Mouse (Mus musculus) right cerebral cortex, postnatal 10 days (tissue): ENCODE measurements around the gene Zcwpw1.
A peak's percentile ranks its signal among the peaks of the same experiment; 100 is the strongest.

Experiments used
- DNase-seq, 2 experiments: peaks; one replicate each; pipeline ENCODE4 v3.0.0; 2021; ENCODE audit warnings: low spot score in 2 of 2

Gene Zcwpw1

DNA sequence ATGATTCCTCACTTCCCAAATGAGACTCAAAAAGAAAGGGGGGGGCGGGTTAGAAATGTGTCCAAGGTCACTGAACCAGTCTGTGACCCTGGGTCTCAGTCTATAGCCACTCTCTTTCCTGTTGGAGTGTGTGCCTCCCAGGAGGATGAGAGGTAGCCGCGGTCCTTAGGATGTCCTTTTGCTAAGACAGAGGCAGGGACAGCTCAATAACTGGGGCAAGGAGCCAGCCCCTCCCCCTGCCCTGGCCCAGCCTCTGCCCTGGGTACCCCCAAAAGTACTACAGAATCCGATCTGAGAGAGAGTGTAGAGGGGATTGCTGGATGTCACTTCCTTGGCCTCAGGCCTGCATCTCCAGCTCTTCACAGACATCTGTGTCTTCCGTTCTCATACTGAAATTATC is 32.2 kb upstream of the Zcwpw1 start:
- no peak for DNase-seq

DNA sequence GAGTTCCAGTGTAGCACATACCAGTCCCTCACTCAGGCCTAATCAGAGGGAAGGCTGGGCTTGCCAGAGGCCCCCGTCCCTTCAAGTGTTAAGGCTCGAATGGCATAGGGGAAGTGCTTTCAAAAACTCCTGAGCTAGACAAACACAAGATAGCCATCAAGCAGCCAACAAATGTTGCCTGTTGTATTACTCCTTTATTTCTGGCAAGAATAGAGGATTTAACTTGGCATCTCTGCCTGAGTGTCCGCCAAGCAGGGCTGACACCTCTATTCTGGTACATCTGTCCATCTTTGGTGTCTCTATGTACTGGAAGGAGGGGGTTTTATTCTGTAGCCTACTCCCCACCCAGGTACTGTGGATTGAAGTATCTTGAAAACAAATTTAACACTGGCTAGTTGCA is 31.5 kb upstream of the Zcwpw1 start:
- no peak for DNase-seq

GRCm38 (mm10) chr5:137756882-137757661 is 30.5 kb upstream of the Zcwpw1 start:
- DNase-seq: peak; percentile 90 to 92

- peak; percentile 94 for DNase-seq
Observed at GRCm38 (mm10) chr5:137757887-137758286, 29.7 kb upstream of the Zcwpw1 start.

DNA sequence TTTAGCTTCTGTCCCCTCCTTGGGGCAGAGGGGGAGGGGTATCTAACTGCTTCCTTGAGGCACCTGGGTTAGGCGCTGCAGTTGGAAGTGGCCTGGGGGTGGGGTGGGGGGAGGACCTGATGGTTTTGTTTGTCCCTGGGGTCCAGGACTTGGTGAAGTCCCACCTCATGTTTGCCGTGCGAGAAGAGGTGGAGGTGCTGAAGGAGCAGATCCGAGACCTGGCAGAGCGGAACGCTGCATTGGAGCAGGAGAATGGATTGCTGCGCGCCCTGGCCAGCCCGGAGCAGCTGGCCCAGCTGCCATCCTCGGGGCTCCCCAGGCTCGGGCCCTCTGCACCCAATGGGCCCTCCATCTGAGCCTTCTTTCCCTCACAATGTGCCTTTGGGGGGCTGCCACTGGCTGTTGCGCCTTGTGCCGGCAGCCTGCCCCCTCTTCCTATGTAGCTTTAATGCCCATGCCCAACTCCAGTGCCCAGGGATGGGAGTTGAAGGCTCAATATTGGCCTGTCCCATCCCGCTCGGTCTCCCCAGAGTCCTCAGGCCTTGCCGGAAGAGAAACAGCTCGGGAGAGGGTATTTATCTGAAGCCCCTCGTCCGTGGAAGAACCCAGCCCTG is 28.6 kb upstream of the Zcwpw1 start:
- no peak for DNase-seq

DNA sequence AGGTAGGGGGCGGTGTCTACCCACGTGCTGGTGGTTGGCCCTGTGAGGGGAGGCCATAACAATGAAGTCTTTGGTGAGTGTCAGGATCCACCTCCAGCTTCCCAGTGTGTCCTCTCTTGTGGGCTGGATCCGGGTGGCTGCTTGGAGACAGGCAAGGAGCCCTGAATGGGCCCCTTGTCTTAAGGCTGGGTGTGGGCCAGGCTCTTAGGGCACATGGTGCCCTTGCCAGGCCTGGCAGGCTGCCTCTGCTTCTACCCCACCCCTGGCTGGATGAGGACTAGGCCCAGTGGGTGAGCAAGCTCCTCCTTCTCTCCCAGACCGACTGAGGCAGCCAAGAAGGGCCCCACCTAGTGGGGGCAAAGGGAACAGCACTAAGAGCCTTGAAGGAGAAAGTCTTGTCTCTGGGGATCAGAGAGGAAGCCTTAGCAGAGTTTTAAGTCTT is 27.6 kb upstream of the Zcwpw1 start:
- DNase-seq: peak; percentile 94

- no peak for DNase-seq
Observed at GRCm38 (mm10) chr5:137764609-137765340, 22.8 kb upstream of the Zcwpw1 start.

DNA sequence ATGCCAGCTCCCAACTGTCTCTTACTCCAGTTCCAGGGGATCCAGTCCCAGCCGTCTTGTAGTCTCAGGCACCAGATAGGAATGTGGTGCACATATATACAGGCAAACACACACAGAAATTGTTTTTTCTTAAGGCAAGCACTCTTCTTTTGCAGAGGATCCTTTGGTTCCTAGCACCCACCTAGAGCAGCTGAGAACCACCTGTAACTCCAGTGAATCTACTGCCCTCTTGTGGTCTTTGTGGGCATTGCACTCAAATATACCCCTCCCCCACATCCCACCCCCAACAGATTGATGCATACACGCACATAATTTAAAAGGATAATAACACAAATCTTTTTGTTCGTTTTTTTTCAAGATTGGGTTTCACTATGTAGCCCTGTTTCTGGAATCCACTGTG is 21.3 kb upstream of the Zcwpw1 start:
- no peak for DNase-seq

GRCm38 (mm10) chr5:137768475-137768874 is 19.1 kb upstream of the Zcwpw1 start:
- no peak for DNase-seq

DNA sequence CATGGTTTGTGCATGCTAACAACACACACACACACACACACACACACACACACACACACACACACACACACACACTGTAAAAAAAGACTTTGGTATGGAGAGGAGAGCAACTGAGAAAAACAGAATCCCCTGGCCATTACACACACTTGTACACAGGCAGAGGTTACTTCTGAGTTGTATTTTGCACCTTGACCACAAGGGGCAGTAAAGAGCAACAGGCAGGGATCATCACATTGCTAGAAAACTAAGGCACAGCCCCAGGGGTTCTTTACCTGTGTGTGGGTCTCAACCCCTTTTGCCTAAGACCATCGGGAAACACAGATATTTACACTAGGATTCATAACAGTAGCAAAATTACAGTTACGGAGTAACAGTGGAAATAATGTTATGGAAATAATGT is 16.9 kb upstream of the Zcwpw1 start:
- no peak for DNase-seq

DNA sequence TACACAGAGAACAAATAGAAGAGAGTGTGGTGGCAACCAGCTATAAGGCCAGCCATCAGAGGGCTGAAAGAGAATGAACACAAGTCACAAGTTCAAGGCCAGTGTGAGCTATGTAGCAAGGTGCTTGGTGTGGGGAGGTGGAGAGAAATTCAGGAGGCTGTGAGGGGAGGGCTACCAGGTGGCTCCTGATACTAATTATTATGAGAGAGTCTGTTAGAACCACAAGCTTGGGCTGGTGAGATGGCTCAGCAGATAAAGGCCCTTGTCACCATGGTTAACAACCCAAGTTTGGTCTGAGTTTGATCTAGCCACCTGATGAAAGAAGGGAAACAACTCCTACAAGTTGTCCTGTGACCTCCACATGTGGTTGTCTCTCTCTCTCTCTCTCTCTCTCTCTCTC is 14.8 kb upstream of the Zcwpw1 start:
- DNase-seq: no peak

GRCm38 (mm10) chr5:137775587-137776290 is 11.9 kb upstream of the Zcwpw1 start:
- no peak for DNase-seq

- no peak for DNase-seq
Observed at GRCm38 (mm10) chr5:137776408-137776918, 11.1 kb upstream of the Zcwpw1 start.

DNA sequence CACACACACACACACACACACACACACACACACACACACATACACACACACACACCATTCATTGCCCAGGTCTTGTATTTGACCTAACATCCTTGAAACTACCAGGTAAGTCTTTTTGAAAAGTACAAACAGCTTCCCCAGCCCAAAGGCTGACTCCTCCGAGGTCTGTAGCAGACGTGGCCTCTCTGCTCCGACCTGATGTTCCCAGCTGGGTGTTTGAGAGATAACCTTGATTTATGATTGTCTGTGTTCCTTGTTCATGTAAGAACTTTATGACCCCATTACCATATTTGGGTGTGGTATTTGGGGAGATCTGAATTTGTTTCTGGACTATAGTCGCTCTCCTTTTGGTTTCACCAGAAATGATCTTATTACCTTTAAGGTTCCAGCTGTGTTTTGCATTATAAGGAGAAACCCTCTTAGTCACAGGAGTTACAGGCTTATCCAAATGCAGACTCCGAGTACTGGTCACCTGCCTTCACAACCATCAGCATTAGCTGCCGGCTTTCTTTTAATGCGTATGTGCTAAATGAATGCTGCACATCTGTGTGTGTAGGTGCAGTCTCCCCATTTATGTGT is 10.2 kb upstream of the Zcwpw1 start:
- DNase-seq: no peak

DNA sequence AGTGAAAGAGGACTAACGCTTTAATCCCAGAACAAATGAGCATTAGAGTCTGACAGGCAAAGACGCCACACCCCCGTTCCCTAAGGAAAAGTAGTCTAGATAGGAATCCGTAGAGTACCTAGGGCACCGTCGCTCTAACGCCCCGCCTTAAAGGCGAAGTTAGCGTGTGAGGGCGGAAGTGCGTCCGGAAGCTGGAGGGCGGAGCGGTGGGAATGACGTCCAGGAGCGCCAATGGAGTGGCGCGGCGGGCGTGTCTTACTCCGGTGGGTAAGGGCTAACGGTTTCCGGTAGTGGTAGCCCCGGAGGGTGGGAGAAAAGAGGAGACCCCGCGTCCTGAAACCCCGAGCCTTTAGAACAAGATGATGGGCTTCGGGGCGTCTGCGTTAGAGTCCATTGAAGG is 9.0 kb upstream of the Zcwpw1 start, which contains the start of gene Ppp1r35:
TSS of gene Ppp1r35 (plus strand) at position 215 of the 400 bp plus-strand sequence.
- peak; percentile 98 for DNase-seq

DNA sequence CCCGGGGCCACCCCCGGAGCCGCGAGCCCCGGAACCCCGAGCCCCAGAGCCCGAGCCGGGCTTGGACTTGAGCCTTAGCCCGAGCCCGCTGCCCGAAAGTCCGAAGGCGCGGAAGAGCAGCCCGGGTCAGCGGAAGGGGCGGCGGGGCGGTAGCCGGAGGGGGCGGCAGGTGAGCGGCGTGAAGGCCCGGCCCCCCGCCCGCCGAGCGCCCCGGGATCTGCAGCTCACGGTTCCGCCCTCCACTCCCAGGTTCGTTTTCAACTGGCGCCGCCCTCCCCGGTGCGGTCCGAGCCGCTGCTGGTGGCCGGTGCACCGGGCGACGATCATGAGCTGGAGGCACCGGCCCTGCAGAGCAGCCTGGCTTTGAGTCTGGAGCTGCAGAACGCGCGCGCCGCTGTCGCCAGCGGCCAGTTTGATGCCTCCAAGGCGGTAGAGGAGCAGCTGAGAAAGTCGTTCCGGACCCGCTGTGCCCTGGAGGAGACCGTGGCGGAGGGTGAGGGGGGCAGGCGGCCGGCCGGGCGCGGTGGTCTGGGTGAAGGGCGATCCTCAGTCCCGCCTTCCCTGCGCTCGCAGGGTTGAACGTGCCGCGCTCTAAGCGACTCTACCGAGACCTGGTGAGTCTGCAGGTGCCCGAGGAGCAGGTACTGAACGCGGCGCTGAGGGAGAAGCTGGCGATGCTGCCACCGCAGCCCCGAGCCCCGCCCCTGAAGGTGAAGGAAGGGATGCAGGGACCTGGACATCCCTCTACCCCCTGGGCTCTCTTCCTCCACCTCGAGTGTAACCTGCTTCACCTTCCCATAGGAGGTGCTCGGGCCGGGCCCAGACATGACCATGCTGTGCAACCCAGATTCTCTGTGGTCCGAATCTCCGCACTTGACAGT is 8.3 kb upstream of the Zcwpw1 start:
- DNase-seq: peak; percentile 48 to 59

GRCm38 (mm10) chr5:137781661-137782060 is 5.9 kb upstream of the Zcwpw1 start:
- no peak for DNase-seq

- DNase-seq: no peak
Observed at GRCm38 (mm10) chr5:137782776-137783522, 4.6 kb upstream of the Zcwpw1 start.

- no peak for DNase-seq
Observed at GRCm38 (mm10) chr5:137783901-137784540, 3.6 kb upstream of the Zcwpw1 start.
